Mouse (Mus musculus) cerebellum, adult 18-20 months (tissue): Measurements from ENCODE around the gene Apol7e.
"Not testable (repeated sequence)": the region's sequence is repeated elsewhere in the genome, so short reads cannot be mapped to it uniquely, and the experiment has no call there.

Experiments
- DNase-seq, 2 experiments: peaks; one replicate each; pipeline ENCODE4 v3.0.0; 2021

Gene Apol7e

GRCm38 (mm10) chr15:77741556-77741955 lies 42.9 kb downstream of the Apol7e start:
- not testable (repeated sequence) for DNase-seq

GRCm38 (mm10) chr15:77744632-77745031 lies 46.0 kb downstream of the Apol7e start:
- DNase-seq = no peak

- no peak for DNase-seq
Observed at GRCm38 (mm10) chr15:77745081-77745480, 46.4 kb downstream of the Apol7e start.

GRCm38 (mm10) chr15:77746326-77746725 lies 47.7 kb downstream of the Apol7e start:
- no peak for DNase-seq

- DNase-seq = no peak
Observed at GRCm38 (mm10) chr15:77748414-77748813, 49.8 kb downstream of the Apol7e start.

GRCm38 (mm10) chr15:77749717-77750116 lies 51.1 kb downstream of the Apol7e start:
- DNase-seq = peak; percentile 54 to 70

GRCm38 (mm10) chr15:77750461-77750860 lies 51.8 kb downstream of the Apol7e start:
- DNase-seq = peak; percentile 58 to 65

- DNase-seq = no peak
Observed at GRCm38 (mm10) chr15:77752443-77752842, 53.8 kb downstream of the Apol7e start.

- DNase-seq = no peak
Observed at GRCm38 (mm10) chr15:77755132-77755531, 56.5 kb downstream of the Apol7e start.

- no peak for DNase-seq
Observed at GRCm38 (mm10) chr15:77756081-77756480, 57.4 kb downstream of the Apol7e start.

- peak; percentile 68 to 70 for DNase-seq
Observed at GRCm38 (mm10) chr15:77756848-77757247, 58.2 kb downstream of the Apol7e start, which contains the start of gene Apol8. Apol8 (minus strand) TSS chr15:77757003.

- no peak for DNase-seq
Observed at GRCm38 (mm10) chr15:77757586-77758226, 59.0 kb downstream of the Apol7e start.

- peak in 1 of 2 experiments; percentile 5 for DNase-seq
Observed at GRCm38 (mm10) chr15:77760037-77760436, 61.4 kb downstream of the Apol7e start.

GRCm38 (mm10) chr15:77761083-77761482 lies 62.4 kb downstream of the Apol7e start:
- DNase-seq = peak in 1 of 2 experiments; percentile 3

- DNase-seq = peak in 1 of 2 experiments; percentile 61
Observed at GRCm38 (mm10) chr15:77761561-77762380, 63.1 kb downstream of the Apol7e start.

GRCm38 (mm10) chr15:77763050-77763449 lies 64.4 kb downstream of the Apol7e start:
- peak in 1 of 2 experiments; percentile 4 for DNase-seq

- DNase-seq = no peak
Observed at GRCm38 (mm10) chr15:77763702-77764101, 65.0 kb downstream of the Apol7e start.

GRCm38 (mm10) chr15:77764391-77765006 lies 65.8 kb downstream of the Apol7e start:
- DNase-seq = peak in 1 of 2 experiments; percentile 35

- DNase-seq = no peak
Observed at GRCm38 (mm10) chr15:77765484-77766093, 66.9 kb downstream of the Apol7e start.

GRCm38 (mm10) chr15:77766981-77767380 lies 68.3 kb downstream of the Apol7e start:
- no peak for DNase-seq
